Mouse (Mus musculus) erythroblast, adult 5-6 weeks (primary cell): ENCODE measurements around the gene Zmat3. TPM values are rescaled to one million over a fixed set of nuclear protein-coding genes. Genes with fewer than 3 reads are reported as not detected.
A peak's percentile ranks its signal among the peaks of the same experiment; 100 is the strongest.

ENCODE experiments used
- ATAC-seq: replicated peaks from 2 replicates; pipeline ENCODE4 v1.8.0; 2016; ENCODE audit warnings: moderate number of reproducible peaks, mild to moderate bottlenecking, moderate TSS enrichment, inconsistent platforms; ENCODE audit not compliant: poor library complexity, low FRiP score, severe bottlenecking
- total RNA-seq, 2 experiments: library from RNA; stranded (forward) in 1 of 2; stranded (reverse) in 1 of 2; fragments of 150-400 nt in 1 of 2; fragments of 200-764, 138-1000 nt in 1 of 2; gene quantifications; 2 replicates each; pipeline versions ENCODE4 v1.2.3 to v1.2.4; 2015 to 2017; ENCODE audit warnings: low replicate concordance in 2 of 2

The Zmat3 gene
- 0.42 and 1.2 TPM in 2 replicates for total RNA-seq (2015; ENCODE audit: low replicate concordance)
- total RNA-seq (2017; ENCODE audit: low replicate concordance), result 0.14 and 0.26 TPM in 2 replicates

- peak; percentile 92 for ATAC-seq
Observed at GRCm38 (mm10) chr3:32365546-32366245, at the start of gene Zmat3. TSS of gene Zmat3 (minus strand) at chr3:32366014.

GRCm38 (mm10) chr3:32414381-32414780, 48.6 kb upstream of the Zmat3 start:
- no peak for ATAC-seq

GRCm38 (mm10) chr3:32412502-32413044, 46.8 kb upstream of the Zmat3 start:
- ATAC-seq, result no peak

- no peak for ATAC-seq
Observed at GRCm38 (mm10) chr3:32408811-32409273, 43.0 kb upstream of the Zmat3 start.

- no peak for ATAC-seq
Observed at GRCm38 (mm10) chr3:32406804-32407203, 41.0 kb upstream of the Zmat3 start.

GRCm38 (mm10) chr3:32405699-32406098, 39.9 kb upstream of the Zmat3 start:
- no peak for ATAC-seq

- ATAC-seq, result no peak
Observed at GRCm38 (mm10) chr3:32402990-32403885, 37.4 kb upstream of the Zmat3 start.

GRCm38 (mm10) chr3:32401591-32401990, 35.8 kb upstream of the Zmat3 start:
- no peak for ATAC-seq

GRCm38 (mm10) chr3:32399931-32400330, 34.1 kb upstream of the Zmat3 start:
- ATAC-seq, result no peak

- no peak for ATAC-seq
Observed at GRCm38 (mm10) chr3:32399381-32399780, 33.6 kb upstream of the Zmat3 start.

GRCm38 (mm10) chr3:32398623-32399022, 32.8 kb upstream of the Zmat3 start:
- ATAC-seq, result no peak

GRCm38 (mm10) chr3:32398175-32398538, 32.3 kb upstream of the Zmat3 start:
- no peak for ATAC-seq

GRCm38 (mm10) chr3:32397461-32398174, 31.8 kb upstream of the Zmat3 start, which contains the start of gene Pik3ca:
TSS of gene Pik3ca (plus strand) at chr3:32397671.
- ATAC-seq, result peak; percentile 48

- peak; percentile 97 for ATAC-seq
Observed at GRCm38 (mm10) chr3:32396794-32397460, 31.1 kb upstream of the Zmat3 start.

GRCm38 (mm10) chr3:32395771-32396551, 30.1 kb upstream of the Zmat3 start:
- ATAC-seq, result peak; percentile 18

- no peak for ATAC-seq
Observed at GRCm38 (mm10) chr3:32393986-32394385, 28.2 kb upstream of the Zmat3 start.

GRCm38 (mm10) chr3:32392841-32393240, 27.0 kb upstream of the Zmat3 start:
- ATAC-seq, result no peak

- no peak for ATAC-seq
Observed at GRCm38 (mm10) chr3:32381556-32381955, 15.7 kb upstream of the Zmat3 start.

GRCm38 (mm10) chr3:32379891-32380290, 14.1 kb upstream of the Zmat3 start:
- peak; percentile 65 for ATAC-seq
